Mouse (Mus musculus): ENCODE measurements at regions not wholly inside any gene's neighbourhood (a gene's known extent, or its start where the extent isn't known, plus 50 kb on each side); places are given as distances from the start of the nearest gene placed in this dataset.

DNA sequence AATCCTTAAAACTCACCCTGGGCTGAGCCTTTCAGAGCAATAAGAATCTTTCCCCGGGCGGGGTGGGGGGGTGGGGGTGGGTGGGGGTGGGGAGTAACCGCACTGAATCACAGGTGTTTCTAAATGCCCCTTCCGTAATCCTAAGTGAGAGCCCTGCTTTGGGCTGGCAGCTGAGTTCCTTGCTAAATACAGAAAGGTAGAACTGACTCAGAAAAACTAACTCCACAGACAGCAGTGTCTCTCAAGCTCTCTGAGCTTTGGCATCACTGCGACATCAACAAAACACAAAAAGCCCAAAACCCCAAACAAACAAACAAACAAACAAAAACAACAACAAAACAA lies 105.9 kb upstream of the Map4k3 start:
- Histone ChIP-seq H3K9ac (ENCODE audit: low read depth, low read length) (no peak overlapping the region), H3K27me3 (ENCODE audit: control insufficient read depth, insufficient read depth, low read length) (no peaks in the 10 kb centered on the region), H3K79me2 (replicated peaks; ENCODE audit: control insufficient read depth, insufficient read depth, low read length) (no peaks in the 10 kb centered on the region), H3K4me3 (no peak overlapping the region), H3K36me3 (ENCODE audit: control insufficient read depth, insufficient read depth, low read length) (no peaks in the 10 kb centered on the region), H3K4me1 (ENCODE audit: control insufficient read depth, insufficient read depth, low read length) (no peaks in the 10 kb centered on the region), H3K27ac (no peak overlapping the region)
- 54% methylated on average over 5 of the region's 5 CpGs for WGBS
- no peak for DNase-seq
- intact Hi-C loops (cut with DNase I) = no loop called here
- TF ChIP-seq CTCF (IDR thresholded peaks at IDR 0.05) (no peak), POLR2A (IDR thresholded peaks at IDR 0.05; ENCODE audit: insufficient read depth, low read depth, low read length) (no peak), EP300 (IDR thresholded peaks at IDR 0.05; ENCODE audit: insufficient read depth, low read depth, low read length) (no peak)

DNA sequence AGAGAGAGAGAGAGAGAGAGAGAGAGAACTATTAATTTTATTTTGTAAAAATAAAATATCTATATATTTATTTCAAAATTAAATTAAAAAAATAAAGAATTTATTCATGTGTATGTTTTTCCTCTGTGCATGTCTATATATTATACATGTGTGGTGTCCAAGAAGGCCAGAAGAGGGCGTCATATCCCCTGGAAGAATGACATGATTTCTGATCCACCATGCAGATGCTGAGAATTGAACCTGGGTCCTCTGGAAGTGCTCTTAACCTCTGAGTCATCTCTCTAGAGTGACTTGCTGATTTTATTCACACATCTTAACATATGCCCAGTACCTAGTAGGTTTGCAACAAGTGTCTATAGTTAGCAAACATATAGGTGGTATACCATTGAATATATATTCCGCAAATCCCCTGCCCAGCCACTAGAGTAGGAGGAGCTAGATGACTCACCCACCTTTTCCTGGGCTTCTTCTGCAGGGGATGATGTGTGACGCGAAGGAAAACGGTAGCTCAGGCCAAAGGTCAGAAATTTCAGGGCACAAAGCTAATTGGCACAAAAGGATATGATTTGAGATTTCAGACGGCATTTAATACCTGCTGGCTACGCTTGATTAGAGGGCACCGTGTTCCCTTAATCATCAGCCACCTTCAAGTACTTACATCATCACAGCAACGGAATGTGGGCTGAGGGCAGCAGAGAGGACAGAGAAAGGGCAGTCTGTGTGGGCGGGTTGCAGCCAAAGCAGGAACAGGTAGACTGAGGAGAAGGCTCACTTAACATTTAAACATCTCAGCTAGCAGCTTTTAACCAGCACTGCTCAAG lies 105.3 kb upstream of the Map4k3 start:
- no peak overlapping the region for H3K4me3 ChIP-seq
- WGBS = 46% methylated on average over 10 of the region's 10 CpGs
- H3K9ac ChIP-seq (ENCODE audit: low read depth, low read length) = no peak overlapping the region
- H3K36me3 ChIP-seq (ENCODE audit: control insufficient read depth, insufficient read depth, low read length) = no peaks in the 10 kb centered on the region
- H3K27me3 ChIP-seq (ENCODE audit: control insufficient read depth, insufficient read depth, low read length) = no peaks in the 10 kb centered on the region
- no peak for DNase-seq
- no peak for TF ChIP-seq EP300 (IDR thresholded peaks at IDR 0.05; ENCODE audit: insufficient read depth, low read depth, low read length)
- TF ChIP-seq CTCF (IDR thresholded peaks at IDR 0.05) = peak; percentile 30; the same call in 1 of the 2 replicates
- H3K27ac ChIP-seq = no peak overlapping the region
- H3K4me1 ChIP-seq (ENCODE audit: control insufficient read depth, insufficient read depth, low read length) = no peaks in the 10 kb centered on the region
- no peaks in the 10 kb centered on the region for H3K79me2 ChIP-seq (replicated peaks; ENCODE audit: control insufficient read depth, insufficient read depth, low read length)
- intact Hi-C loops (cut with DNase I) = no loop called here

DNA sequence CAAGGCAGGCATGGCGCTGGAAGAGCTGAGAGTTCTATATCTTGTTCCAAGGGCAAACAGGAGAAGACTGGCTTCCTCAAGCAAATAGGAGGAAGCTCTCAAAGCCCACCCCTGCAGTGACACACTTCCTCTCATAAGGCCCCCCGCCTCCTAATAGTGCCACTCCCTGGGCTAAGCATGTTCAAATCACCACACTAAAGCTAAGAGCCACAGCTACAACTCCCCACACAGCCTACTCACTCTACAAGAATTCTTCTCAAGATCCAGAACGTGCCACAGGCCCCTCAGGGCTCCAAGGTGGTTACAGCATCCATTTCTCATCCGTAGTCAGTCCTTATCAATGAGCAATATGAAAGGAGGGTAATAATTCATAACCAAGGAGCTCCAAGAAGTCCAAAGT lies 103.4 kb upstream of the Map4k3 start:
- H3K27me3 ChIP-seq (ENCODE audit: control insufficient read depth, insufficient read depth, low read length) = no peaks in the 10 kb centered on the region
- H3K4me3 ChIP-seq = no peak overlapping the region
- peaks cover 3% of the 10 kb centered on the region for H3K4me1 ChIP-seq (ENCODE audit: control insufficient read depth, insufficient read depth, low read length)
- WGBS = 88% methylated on average over 4 of the region's 4 CpGs
- no peak overlapping the region for H3K27ac ChIP-seq
- H3K79me2 ChIP-seq (replicated peaks; ENCODE audit: control insufficient read depth, insufficient read depth, low read length) = no peaks in the 10 kb centered on the region
- no peaks in the 10 kb centered on the region for H3K36me3 ChIP-seq (ENCODE audit: control insufficient read depth, insufficient read depth, low read length)
- TF ChIP-seq EP300 (IDR thresholded peaks at IDR 0.05; ENCODE audit: insufficient read depth, low read depth, low read length) = no peak
- TF ChIP-seq POLR2A (IDR thresholded peaks at IDR 0.05; ENCODE audit: insufficient read depth, low read depth, low read length) = no peak
- TF ChIP-seq CTCF (IDR thresholded peaks at IDR 0.05) = no peak
- DNase-seq = no peak
- intact Hi-C loops (cut with DNase I) = no loop called here
- no peak overlapping the region for H3K9ac ChIP-seq (ENCODE audit: low read depth, low read length)

DNA sequence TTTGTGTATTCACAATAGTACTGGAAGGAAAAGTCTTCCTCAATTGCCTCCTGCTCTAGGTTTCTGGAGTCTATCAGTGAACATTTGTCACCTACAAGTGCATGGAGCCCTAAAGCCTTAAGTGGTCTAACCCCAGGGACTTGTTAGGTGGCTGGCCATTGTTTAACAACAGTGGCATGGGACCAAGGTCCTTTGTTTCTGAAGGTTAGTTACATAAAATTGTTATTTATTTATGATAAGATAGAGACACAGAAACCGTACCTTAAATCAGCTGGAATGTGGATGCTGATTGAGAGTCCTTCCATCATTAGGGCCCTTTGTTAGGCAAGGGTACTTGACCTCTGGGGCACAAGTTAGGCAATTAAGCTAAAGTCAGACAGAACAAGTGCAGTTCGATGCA lies 99.6 kb upstream of the Map4k3 start:
- intact Hi-C loops (cut with DNase I) = loop anchor here (2.0 to 5.0 kb wide), 4 partner anchors 75 to 154 kb away; partner anchors contain the start of gene Map4k3
- TF ChIP-seq CTCF (IDR thresholded peaks at IDR 0.05) = no peak
- TF ChIP-seq POLR2A (IDR thresholded peaks at IDR 0.05; ENCODE audit: insufficient read depth, low read depth, low read length) = no peak
- no peak for TF ChIP-seq EP300 (IDR thresholded peaks at IDR 0.05; ENCODE audit: insufficient read depth, low read depth, low read length)
- Histone ChIP-seq H3K36me3 (ENCODE audit: control insufficient read depth, insufficient read depth, low read length) (no peaks in the 10 kb centered on the region), H3K4me3 (no peak overlapping the region), H3K4me1 (ENCODE audit: control insufficient read depth, insufficient read depth, low read length) (peaks cover 8% of the 10 kb centered on the region), H3K9ac (ENCODE audit: low read depth, low read length) (no peak overlapping the region), H3K27ac (no peak overlapping the region), H3K27me3 (ENCODE audit: control insufficient read depth, insufficient read depth, low read length) (no peaks in the 10 kb centered on the region), H3K79me2 (replicated peaks; ENCODE audit: control insufficient read depth, insufficient read depth, low read length) (no peaks in the 10 kb centered on the region)
- no peak for DNase-seq
- WGBS = 37% methylated on average over 2 of the region's 2 CpGs

DNA sequence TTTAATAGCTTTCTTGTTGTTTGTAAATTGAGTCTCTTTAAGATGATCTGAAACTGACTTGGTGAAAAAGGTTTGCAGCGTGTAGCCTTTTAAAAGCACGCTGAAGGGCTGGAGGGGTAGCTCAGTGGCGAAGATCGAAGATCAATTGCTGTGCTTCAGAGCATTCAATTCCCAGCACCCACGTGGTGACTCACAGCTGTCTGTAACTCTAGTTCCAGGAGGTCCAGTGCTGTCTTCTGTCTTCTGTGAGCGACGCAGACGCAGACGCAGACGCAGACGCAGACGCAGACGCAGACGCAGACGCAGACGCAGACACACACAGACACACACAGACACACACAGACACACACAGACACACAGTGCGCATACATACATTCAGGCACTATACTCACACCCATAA lies 99.1 kb upstream of the Map4k3 start:
- WGBS = 95% methylated on average over 17 of the region's 17 CpGs

DNA sequence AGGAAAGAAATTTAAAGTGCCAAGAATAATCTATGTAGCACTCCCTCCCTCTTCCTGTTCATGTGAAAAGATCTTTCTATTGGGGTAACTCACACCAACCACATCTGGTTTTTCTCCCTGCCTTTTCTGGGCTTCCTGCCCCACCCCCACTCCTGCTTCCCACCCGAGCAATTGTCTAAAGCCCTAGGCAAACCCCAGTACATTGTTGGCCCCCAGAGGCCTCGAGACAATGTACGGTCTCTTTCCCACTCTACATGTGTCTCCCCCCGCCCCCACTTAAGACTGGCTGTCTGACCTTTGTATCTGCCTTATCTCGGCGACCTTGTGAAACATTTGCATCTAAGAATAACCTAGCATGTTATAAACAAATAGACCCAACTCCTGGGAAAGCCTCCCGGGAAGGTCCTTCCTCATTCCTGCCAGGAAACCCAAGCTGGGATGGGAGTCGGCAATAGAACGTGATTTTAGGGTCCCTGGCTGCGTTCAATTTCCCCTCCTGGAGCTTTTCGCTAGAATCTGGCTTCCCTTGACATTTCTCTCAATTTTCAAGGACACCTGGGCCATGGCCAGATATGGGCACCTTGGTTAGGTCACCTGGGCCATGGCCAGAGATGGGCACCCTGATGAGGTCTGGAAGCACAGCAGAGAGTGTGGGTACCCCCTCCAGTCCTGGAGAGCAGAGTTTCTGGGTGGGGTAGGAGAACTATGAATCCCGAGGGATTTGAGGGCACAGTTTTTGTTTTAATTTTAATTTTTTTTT lies 97.9 kb upstream of the Map4k3 start:
- WGBS = 11% methylated on average over 12 of the region's 12 CpGs
- DNase-seq = peak; percentile 63 to 72
- H3K36me3 ChIP-seq (ENCODE audit: control insufficient read depth, insufficient read depth, low read length) = no peaks in the 10 kb centered on the region
- H3K9ac ChIP-seq (ENCODE audit: low read depth, low read length) = no peak overlapping the region
- H3K79me2 ChIP-seq (replicated peaks; ENCODE audit: control insufficient read depth, insufficient read depth, low read length) = no peaks in the 10 kb centered on the region
- intact Hi-C loops (cut with DNase I) = loop anchor here (1.0 to 5.0 kb wide), 5 partner anchors 25 to 156 kb away; partner anchors contain the start of gene Map4k3
- no peaks in the 10 kb centered on the region for H3K27me3 ChIP-seq (ENCODE audit: control insufficient read depth, insufficient read depth, low read length)
- TF ChIP-seq EP300 (IDR thresholded peaks at IDR 0.05; ENCODE audit: insufficient read depth, low read depth, low read length) = peak; percentile 91
- no peak for TF ChIP-seq CTCF (IDR thresholded peaks at IDR 0.05)
- peak overlapping the region; percentile 89 for H3K27ac ChIP-seq
- peaks cover 8% of the 10 kb centered on the region for H3K4me1 ChIP-seq (ENCODE audit: control insufficient read depth, insufficient read depth, low read length)
- no peak overlapping the region for H3K4me3 ChIP-seq

More for the DNA sequence above, 99.1 kb upstream of the Map4k3 start:
- Histone ChIP-seq H3K4me3 (no peak overlapping the region), H3K36me3 (ENCODE audit: control insufficient read depth, insufficient read depth, low read length) (no peaks in the 10 kb centered on the region), H3K79me2 (replicated peaks; ENCODE audit: control insufficient read depth, insufficient read depth, low read length) (no peaks in the 10 kb centered on the region), H3K27ac (no peak overlapping the region), H3K9ac (ENCODE audit: low read depth, low read length) (no peak overlapping the region), H3K27me3 (ENCODE audit: control insufficient read depth, insufficient read depth, low read length) (no peaks in the 10 kb centered on the region), H3K4me1 (ENCODE audit: control insufficient read depth, insufficient read depth, low read length) (peaks cover 8% of the 10 kb centered on the region)
- no peak for DNase-seq
- TF ChIP-seq CTCF (IDR thresholded peaks at IDR 0.05) (no peak), POLR2A (IDR thresholded peaks at IDR 0.05; ENCODE audit: insufficient read depth, low read depth, low read length) (no peak), EP300 (IDR thresholded peaks at IDR 0.05; ENCODE audit: insufficient read depth, low read depth, low read length) (no peak)
- intact Hi-C loops (cut with DNase I) = loop anchor here (2.0 to 5.0 kb wide), 4 partner anchors 75 to 155 kb away; partner anchors contain the start of gene Map4k3

Measured in heart, adult 2 months (tissue).